Mouse (Mus musculus): ENCODE results near the gene Agl.
"Not testable (repeated sequence)": the region's sequence is repeated elsewhere in the genome, so short reads cannot be mapped to it uniquely, and the experiment has no call there.

The Agl gene

GRCm38 (mm10) chr3:116815916-116816315 lies 8.0 kb upstream of the Agl start:
- DNase-seq (ENCODE audit: low spot score in 2 of 2): no peak

DNA sequence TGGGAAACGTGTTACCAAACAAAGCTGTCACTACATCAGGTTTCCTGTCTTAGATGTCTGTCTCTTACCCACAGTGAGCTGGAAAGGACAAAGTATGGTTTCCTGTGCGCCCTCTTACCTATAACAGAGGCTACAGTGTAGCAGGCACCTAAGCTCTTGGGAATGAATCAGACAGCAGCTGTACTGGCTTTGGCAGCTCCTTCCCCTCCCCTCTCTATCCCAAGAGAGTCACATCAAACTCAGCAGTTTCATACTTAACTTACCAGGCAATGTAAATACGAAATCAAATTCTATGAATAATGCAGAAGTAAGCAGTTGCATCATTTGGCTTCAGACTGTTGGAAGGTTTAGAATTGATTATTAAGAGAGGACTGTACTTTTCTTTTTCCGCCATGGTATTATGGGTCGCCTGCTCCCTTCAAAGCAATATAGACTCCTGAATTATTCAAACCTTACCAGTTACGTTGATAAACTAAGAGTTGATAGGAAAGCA lies 7.4 kb upstream of the Agl start:
- no peak for DNase-seq (ENCODE audit: low spot score in 2 of 2)

GRCm38 (mm10) chr3:116812946-116813345 lies 5.0 kb upstream of the Agl start:
- no peak for DNase-seq (ENCODE audit: low spot score in 2 of 2)

DNA sequence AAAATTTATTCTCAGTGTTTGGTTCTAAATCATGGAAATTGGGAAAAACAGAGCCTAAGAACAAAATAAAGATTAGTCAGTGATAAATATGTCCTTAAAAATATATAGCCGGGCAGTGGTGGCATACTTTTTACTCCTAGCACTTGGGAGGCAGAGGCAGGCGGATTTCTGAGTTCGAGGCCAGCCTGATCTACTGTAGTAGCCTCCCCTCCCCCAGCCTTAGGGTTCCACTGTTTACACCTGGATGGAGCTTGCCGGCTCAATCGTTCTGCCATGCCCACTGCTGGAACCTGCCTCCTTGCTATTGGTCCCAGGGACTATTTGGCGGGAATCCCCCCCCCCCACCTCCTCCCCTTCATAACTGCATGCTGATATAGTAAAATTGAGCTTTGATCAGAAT lies 2.4 kb upstream of the Agl start:
- DNase-seq (ENCODE audit: low spot score in 2 of 2): not testable (repeated sequence)

DNA sequence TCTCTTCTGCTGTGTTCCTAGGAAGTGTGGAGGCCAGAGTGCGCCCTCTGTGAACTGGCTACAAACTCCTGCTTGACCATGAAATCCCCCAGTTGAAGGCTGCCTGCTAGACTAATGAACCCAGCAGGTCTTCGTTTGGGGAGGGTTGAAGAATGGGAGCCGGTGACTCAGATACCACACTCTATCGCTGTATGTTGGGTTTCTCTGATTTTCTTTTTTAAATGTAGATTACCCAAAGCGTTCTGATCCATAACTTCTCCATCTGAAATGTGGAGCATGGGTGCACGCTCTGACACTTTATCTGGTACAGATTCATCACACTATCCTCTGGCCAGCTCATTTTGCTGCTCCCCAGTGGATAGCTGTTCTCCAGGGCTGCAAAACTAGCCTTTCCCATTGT lies 1.3 kb upstream of the Agl start:
- DNase-seq (ENCODE audit: low spot score in 2 of 2): no peak

DNA sequence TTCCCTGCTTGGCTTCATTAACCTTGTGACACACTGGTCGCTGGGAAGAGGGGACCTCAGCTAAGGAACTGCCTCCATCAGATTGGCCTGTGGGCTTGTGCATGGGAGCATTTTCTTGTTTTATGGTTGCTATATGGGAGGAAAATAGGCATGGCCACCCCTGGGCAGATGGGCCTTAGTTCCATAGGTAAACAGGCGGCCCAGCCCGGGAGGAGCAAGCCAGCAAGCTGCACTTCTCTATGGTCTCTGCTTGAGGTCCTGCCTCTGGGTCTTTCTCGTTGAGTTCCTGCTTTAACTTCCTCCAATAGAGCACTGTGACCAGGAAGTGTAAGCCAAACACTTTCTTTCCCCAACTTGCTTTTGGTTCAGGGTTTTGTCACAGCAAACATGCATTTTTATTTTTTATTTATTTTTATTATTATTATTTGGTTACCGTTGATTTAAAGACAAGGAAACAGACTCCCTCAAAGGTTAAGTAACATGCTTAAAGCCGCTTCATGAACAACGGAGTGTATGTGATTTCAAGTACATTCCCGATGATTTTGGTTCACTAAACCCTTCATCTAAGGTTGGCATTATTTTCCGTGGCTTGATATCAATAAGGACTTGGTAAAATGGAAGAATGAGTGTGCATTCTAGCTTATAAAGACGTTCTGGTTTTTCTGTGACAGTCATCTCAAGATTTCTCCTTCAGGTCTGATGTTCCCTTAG lies 696 bp upstream of the Agl start:
- DNase-seq (ENCODE audit: low spot score in 2 of 2): no peak

DNA sequence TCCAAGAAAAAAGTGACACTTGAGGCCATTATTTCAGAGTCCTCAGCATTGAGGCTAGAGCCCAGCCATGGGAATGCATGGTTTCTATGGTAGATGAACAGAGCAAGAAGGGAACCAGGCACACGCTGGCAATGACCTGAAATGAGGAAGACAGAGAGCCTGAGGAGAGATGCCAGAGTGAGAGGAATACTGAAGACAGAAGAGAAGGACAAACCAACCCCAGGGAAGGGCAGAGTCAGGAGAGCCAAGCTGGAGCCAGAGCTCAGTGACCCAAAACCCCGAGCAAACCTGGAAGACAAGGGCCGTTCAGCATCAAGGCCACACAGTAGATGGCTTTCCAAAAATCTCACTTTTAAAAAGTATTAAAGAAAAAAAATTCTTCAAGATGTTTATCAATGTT lies 2.1 kb downstream of the Agl start:
- no peak for DNase-seq (ENCODE audit: low spot score in 2 of 2)

DNA sequence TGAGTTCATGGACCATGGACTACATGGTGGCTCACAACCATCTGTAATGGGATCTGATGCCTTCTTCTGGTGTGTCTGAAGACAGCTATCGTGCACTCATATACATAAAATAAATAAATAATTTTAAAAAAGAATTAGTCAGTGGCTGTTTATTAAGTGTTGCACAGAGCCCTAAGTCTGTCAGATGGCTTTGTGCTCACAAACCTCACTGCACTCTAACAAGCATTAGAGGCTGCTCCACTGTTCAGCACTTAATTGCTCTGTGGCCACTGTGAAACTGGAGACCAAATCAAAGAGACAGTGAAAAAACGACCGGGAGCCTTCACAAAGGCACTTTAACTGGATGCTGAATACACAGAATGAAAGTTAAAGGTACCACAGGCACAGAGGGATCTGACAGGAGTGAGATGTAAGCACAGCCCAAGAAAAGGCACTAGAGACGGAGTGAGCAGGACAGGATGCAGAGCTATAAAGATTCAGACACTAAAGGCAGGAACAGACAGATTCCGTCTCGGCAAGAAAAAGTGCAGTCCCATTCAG lies 3.1 kb downstream of the Agl start:
- no peak for DNase-seq (ENCODE audit: low spot score in 2 of 2)

DNA sequence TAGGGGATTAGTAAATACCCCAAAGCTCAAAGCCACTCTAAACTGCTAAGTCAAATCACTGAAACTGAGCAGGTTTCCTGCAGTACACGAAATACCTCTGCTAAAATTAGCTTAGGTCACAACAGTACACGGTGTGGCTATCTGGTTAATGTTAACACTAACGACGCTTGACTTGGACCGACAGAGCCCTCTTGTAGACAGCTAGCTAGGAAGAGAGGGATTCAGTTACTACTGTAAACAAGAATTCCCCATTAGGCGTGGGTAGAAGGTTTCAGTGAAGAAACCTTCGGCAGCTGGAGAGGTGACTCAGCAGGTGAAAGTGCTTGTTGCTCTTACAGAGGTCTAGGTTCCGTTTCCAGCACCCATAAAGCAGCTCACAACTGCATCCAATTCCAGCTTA lies 6.2 kb downstream of the Agl start:
- no peak for DNase-seq (ENCODE audit: low spot score in 2 of 2)

DNA sequence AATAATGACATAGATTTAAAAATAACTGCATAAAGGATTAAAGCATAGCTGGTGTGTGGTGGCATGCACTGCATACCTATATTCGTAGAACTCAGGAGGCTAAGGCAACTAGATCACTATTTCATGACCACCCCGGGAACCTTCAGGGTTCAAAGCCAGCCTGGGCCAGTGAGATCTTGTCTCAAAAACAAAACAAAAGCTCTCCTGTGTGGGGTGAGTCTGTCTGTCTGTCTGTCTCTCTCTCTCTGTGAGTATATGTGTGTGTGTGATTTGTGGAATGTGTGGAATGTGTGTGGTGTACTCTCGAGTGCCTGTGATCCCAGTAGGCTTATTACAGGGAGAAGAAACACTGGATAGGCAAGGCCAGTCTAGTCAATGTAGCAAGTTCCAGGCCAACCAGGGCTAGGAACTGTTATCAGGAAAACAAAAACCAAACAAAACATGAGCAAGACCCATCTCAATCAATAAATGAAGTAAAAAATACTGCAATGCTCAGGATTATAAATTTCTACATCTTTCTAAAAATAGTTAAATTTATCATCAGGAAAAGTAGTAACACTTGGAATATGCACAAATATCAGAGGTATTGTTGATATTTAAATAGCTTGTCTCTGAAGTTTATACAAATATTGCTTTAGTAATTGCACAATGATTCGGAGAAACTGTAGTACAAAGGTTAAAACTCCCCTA lies 9.0 kb downstream of the Agl start:
- DNase-seq (ENCODE audit: low spot score in 2 of 2): no peak

DNA sequence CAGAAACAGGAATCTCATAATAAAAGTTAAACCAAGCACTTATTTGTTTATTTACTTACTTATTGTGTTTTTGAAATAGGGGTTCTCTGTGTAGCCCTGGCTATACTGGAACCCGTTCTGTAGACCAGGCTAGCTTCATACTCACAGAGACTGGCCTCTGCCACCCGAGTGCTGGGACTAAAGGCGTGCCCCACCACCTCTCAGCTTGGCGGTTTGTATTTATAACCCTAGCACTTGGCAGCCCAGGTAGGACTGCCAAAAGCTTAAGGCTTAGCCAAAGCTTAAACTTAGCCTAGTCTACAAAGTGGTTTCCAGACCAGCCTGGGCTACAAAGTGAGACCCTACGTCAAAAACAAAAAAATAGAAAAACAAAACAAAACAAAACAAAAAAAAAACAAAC lies 19.1 kb downstream of the Agl start:
- DNase-seq (ENCODE audit: low spot score in 2 of 2): no peak

GRCm38 (mm10) chr3:116786543-116786942 lies 21.4 kb downstream of the Agl start:
- DNase-seq (ENCODE audit: low spot score in 2 of 2): no peak

GRCm38 (mm10) chr3:116785820-116786219 lies 22.1 kb downstream of the Agl start:
- no peak for DNase-seq (ENCODE audit: low spot score in 2 of 2)

- no peak for DNase-seq (ENCODE audit: low spot score in 2 of 2)
Observed at GRCm38 (mm10) chr3:116784811-116785210, 23.2 kb downstream of the Agl start.

- no peak for DNase-seq (ENCODE audit: low spot score in 2 of 2)
Observed at GRCm38 (mm10) chr3:116784290-116784689, 23.7 kb downstream of the Agl start.

GRCm38 (mm10) chr3:116776961-116777360 lies 31.0 kb downstream of the Agl start:
- DNase-seq (ENCODE audit: low spot score in 2 of 2): no peak

DNA sequence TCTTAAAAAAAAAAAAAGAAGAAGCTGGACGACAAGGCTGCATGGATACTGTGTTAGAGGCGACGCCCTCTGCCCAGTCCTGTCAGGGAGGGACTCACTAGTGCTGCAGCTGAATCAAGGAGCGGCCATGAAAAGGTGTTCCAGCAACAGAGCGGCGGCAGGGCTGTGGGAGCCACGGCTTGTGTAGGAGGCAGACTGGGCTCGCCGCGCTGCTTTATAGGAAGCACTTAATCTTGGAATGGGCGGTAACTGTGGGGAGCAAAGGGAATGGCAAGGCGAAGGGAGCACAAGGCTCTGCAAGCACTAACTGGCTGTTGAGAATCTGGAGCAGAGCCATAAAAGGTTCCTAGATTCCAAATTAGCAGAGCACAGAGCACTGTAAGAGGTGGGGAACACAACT lies 34.1 kb downstream of the Agl start:
- DNase-seq (ENCODE audit: low spot score in 2 of 2): no peak

- peak in 1 of 2 experiments; percentile 35 for DNase-seq (ENCODE audit: low spot score in 2 of 2)
Observed at GRCm38 (mm10) chr3:116771597-116771996, 36.4 kb downstream of the Agl start.

DNA sequence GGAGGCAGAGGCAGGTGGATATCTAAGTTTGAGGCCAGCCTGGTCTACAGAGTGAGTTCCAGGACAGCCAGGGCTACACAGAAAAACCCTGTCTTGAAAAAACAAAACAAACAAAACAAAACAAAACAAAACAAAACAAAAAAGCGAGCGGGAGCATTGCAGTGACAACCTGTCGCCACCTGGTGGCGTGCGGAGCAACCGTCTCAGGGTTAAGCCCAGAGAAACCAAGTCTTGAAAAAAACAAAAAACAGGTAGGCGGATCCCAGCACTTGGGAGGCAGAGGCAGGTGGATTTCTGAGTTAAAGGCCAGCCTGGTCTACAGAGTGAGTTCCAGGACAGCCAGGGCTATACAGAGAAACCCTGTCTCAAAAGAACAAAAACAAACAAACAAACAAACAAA lies 41.0 kb downstream of the Agl start:
- not testable (repeated sequence) for DNase-seq (ENCODE audit: low spot score in 2 of 2)

DNA sequence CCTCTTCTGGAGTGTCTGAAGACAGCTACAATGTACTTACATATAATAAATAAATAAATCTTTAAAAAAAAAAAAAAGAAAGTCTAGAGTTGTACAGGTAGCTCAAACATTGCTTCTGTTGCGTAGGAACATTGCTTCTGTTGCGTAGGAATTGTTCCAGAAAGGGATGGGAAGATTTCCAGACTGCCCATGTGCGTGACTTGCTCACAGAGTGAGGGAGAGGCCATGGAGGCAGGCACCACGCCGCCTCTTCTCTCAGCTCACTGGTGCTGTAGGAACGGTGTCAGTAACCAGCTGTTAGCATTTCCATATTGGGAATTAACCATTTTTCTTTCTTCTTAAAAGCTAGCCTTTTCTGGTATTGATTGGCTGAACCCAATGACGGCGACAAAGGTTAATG lies 55.1 kb downstream of the Agl start:
- no peak for DNase-seq (ENCODE audit: low spot score in 2 of 2)

DNA sequence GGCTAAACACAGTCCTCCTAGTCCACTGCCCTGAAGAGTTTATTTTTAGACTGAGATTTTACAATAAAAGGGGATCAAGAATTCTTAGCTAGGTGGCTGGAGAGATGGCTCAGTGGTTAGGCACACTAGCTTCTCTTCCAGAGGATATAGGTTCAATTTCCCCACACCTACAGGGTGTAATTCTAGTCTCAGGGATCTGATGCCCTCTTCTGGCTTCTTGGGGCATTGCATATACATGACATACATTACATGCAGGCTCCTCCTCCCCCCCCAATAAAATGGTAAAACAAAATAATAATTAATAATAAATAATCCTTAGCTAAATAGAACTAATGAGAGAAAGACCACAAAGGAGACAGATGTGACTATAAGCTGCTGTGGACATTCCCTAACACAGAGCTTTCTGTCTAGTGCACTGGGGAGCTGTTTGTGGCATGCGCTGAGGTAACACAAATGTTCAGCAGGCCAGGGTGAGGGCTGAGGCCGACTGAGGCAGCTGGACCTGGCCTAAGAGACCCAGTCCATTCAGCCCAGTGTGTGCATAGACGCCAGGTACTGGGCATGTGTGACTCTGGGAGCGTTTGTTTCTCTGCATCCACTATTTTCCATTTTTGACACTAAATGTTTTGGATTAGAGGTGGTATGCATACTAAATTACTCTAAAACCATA lies 56.6 kb downstream of the Agl start:
- DNase-seq (ENCODE audit: low spot score in 2 of 2): peak; percentile 36 to 57

DNA sequence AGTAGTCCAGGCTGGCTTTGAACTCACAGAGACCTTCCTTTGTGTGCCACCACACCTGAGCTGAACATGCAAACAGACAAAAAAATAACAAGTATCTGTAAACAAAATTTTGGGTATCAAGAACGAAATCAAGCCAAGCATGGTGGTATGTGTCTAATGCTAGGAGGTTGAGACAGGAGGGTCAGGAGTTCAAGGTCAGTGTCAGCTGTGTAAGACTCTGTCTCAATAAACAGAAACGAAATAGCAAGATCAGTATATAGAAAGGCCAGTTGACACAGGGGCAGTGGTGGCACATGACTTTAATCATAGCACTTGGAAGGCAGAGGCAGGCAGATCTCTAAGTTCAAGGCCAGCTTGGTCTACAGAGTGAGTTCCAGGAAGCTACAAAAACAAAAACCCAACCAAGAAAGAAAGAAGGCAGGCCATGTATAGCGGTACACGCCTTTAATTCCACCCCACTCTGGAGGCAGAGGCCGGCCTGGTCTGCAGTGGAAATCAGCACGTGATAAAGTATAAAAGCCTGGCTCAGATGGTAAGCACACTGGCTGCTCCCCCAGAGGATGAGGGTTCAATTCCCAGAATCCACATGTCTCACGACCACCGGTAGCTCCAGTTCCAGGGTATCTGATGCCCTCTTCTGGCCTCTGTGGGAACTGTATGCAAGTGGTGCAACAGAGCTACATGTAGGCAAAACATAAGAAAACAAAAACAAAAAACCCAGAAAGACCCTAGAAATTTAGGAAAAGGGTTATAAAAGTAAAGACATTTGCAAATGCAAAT lies 59.4 kb downstream of the Agl start:
- DNase-seq (ENCODE audit: low spot score in 2 of 2): peak; percentile 44 to 56

Data from right cerebral cortex, postnatal 10 days (tissue).